ENCODE assay signal across 10 mouse cellular contexts in genomic region chr4:155267047-155267543, GRCm38 (mm10). TPM values are rescaled to one million over a fixed set of nuclear protein-coding genes. Genes with fewer than 3 reads are reported as not detected.
DNase-seq lines count a peak whose midpoint lies in the region; ATAC-seq lines count a peak whose summit lies in the region.
"Had no signal": no experiment of that assay in that cellular context is flagged by ENCODE, and none has a peak within 500 bp of the region (broad histone marks: within the 10 kb centered on the region; RNA-seq: fewer than 3 reads in every experiment).

No protein-coding gene starts in this region.

- peak overlapping the region; percentile 55 for H3K27ac ChIP-seq in intestine, embryonic 16.5 days (ENCODE audit: low read length)
- H3K27ac ChIP-seq in limb, embryonic 12.5 days, result peak overlapping the region; percentile 42; the same call in 1 of the 2 replicates
- H3K27ac ChIP-seq: hindbrain, embryonic 14.5 days had no signal

- no peak for ATAC-seq in cerebellum, adult (ENCODE audit: insufficient number of reproducible peaks, low FRiP score, low TSS enrichment)
- ATAC-seq in intestine, embryonic 16.5 days, result no peak
- ATAC-seq in limb, embryonic 12.5 days (ENCODE audit: insufficient number of reproducible peaks, insufficient read depth, low FRiP score, low TSS enrichment, low read depth), result no peak

- H3K4me2 ChIP-seq in intestine, embryonic 16.5 days (ENCODE audit: low read depth, low read length), result no peak overlapping the region
- no peak overlapping the region for H3K4me2 ChIP-seq in limb, embryonic 12.5 days
- H3K4me2 ChIP-seq: hindbrain, embryonic 14.5 days had no signal

- peak; percentile 51 to 54 for DNase-seq in cerebellum, postnatal 10 days
- DNase-seq in 3T3-L1 (ENCODE audit: low read depth, low spot score), result peak; percentile 59
- no peak for DNase-seq in thymus, adult 18-20 months
- DNase-seq in yolk sac, embryonic 10.5 days (ENCODE audit: low spot score), result no peak
- no peak for DNase-seq in thymus, postnatal 4 days
- DNase-seq: cerebellum, postnatal 36 days had no signal

- peaks cover 14% of the 10 kb centered on the region for H3K4me1 ChIP-seq in intestine, embryonic 16.5 days (ENCODE audit: control insufficient read depth, insufficient read depth, low read length)
- peaks cover 28% of the 10 kb centered on the region for H3K4me1 ChIP-seq in limb, embryonic 12.5 days (replicated peaks)

- no peaks in the 10 kb centered on the region for H3K36me3 ChIP-seq in intestine, embryonic 16.5 days (ENCODE audit: control insufficient read depth, insufficient read depth, low read length)
- H3K36me3 ChIP-seq in limb, embryonic 12.5 days, result no peaks in the 10 kb centered on the region

- no peak overlapping the region for H3K4me3 ChIP-seq in intestine, embryonic 16.5 days (ENCODE audit: low read length)
- no peak overlapping the region for H3K4me3 ChIP-seq in limb, embryonic 12.5 days (replicated peaks)

- no peaks in the 10 kb centered on the region for H3K9me3 ChIP-seq in intestine, embryonic 16.5 days (ENCODE audit: control insufficient read depth, low read length)
- no peaks in the 10 kb centered on the region for H3K9me3 ChIP-seq in limb, embryonic 12.5 days

- no peak overlapping the region for H3K9ac ChIP-seq in intestine, embryonic 16.5 days (ENCODE audit: low read depth, low read length)
- no peak overlapping the region for H3K9ac ChIP-seq in limb, embryonic 12.5 days (replicated peaks)
- H3K9ac ChIP-seq: hindbrain, embryonic 14.5 days had no signal

- H3K27me3 ChIP-seq in intestine, embryonic 16.5 days (replicated peaks; ENCODE audit: control insufficient read depth, insufficient read depth, low read length), result no peaks in the 10 kb centered on the region
- no peaks in the 10 kb centered on the region for H3K27me3 ChIP-seq in limb, embryonic 12.5 days

- 53% methylated on average over 7 of the region's 7 CpGs for WGBS in intestine, embryonic 16.5 days
- 67% methylated on average over 7 of the region's 7 CpGs for WGBS in limb, embryonic 12.5 days

RNA-seq across cellular contexts. Expression of gene Faap20, which starts 17.5 kb away (rescaled TPM):
- polyA plus RNA-seq in intestine, embryonic 16.5 days (2015; fragmentation: Nextera tagmentation; extraction: Ambion mirVana), result 60.3 and 70.4 TPM in 2 replicates
- polyA plus RNA-seq in limb, embryonic 12.5 days (2016; fragmentation: Nextera tagmentation; extraction: Ambion mirVana), result 96.0 and 99.2 TPM in 2 replicates

RNA-seq across cellular contexts. Expression of gene Ski, which starts 44.7 kb away (rescaled TPM):
- 11.4 and 11.7 TPM in 2 replicates for polyA plus RNA-seq in intestine, embryonic 16.5 days (2015; fragmentation: Nextera tagmentation; extraction: Ambion mirVana)
- polyA plus RNA-seq in limb, embryonic 12.5 days (2016; fragmentation: Nextera tagmentation; extraction: Ambion mirVana), result 18.4 and 18.8 TPM in 2 replicates

Comparison
In these comparisons a context has a peak if more than half of its experiments do, and no peak if none do; other contexts are left out.
1. DNase-seq: peak in cerebellum, postnatal 10 days (2 of 2) and 3T3-L1 (single experiment); none in thymus, adult 18-20 months (0 of 2), yolk sac, embryonic 10.5 days (single experiment) and thymus, postnatal 4 days (single experiment).